18 mouse cellular contexts compared by ENCODE assay signal in genomic region chr4:119968887-119969286, GRCm38 (mm10).
DNase-seq lines count a peak whose midpoint lies in the region; ATAC-seq and TF ChIP-seq lines count a peak whose summit lies in the region.
"Had no signal": no experiment of that assay in that cellular context is flagged by ENCODE, and none has a peak within 500 bp of the region (broad histone marks: within the 10 kb centered on the region; RNA-seq: fewer than 3 reads in every experiment).

No protein-coding gene starts in this region.

- H3K9me3 ChIP-seq in forebrain, embryonic 14.5 days (replicated peaks; ENCODE audit: control insufficient read depth, low read length), result no peaks in the 10 kb centered on the region
- H3K9me3 ChIP-seq in forebrain, embryonic 11.5 days (ENCODE audit: control insufficient read depth, low read length), result no peaks in the 10 kb centered on the region
- no peaks in the 10 kb centered on the region for H3K9me3 ChIP-seq in heart, embryonic 10.5 days
- no peaks in the 10 kb centered on the region for H3K9me3 ChIP-seq in midbrain, postnatal 0 days (ENCODE audit: low read length)
- H3K9me3 ChIP-seq in midbrain, embryonic 15.5 days, result no peaks in the 10 kb centered on the region
- H3K9me3 ChIP-seq: embryonic facial prominence, embryonic 13.5 days; heart, embryonic 12.5 days; hindbrain, embryonic 10.5 days; intestine, embryonic 15.5 days had no signal

- H3K4me1 ChIP-seq in forebrain, embryonic 14.5 days (ENCODE audit: control insufficient read depth, insufficient read depth, low read length), result peaks cover 21% of the 10 kb centered on the region
- no peaks in the 10 kb centered on the region for H3K4me1 ChIP-seq in forebrain, embryonic 11.5 days (replicated peaks; ENCODE audit: control insufficient read depth, insufficient read depth, low read length)
- peaks cover 65% of the 10 kb centered on the region for H3K4me1 ChIP-seq in heart, embryonic 10.5 days
- peaks cover 11% of the 10 kb centered on the region; the same call in 1 of the 2 replicates for H3K4me1 ChIP-seq in midbrain, postnatal 0 days (ENCODE audit: insufficient read depth, low read length)
- H3K4me1 ChIP-seq in midbrain, embryonic 15.5 days, result peaks cover 22% of the 10 kb centered on the region

- no peak overlapping the region for H3K9ac ChIP-seq in forebrain, embryonic 14.5 days (ENCODE audit: low read length)
- no peak overlapping the region for H3K9ac ChIP-seq in forebrain, embryonic 11.5 days (ENCODE audit: low read length)
- no peak overlapping the region for H3K9ac ChIP-seq in midbrain, postnatal 0 days (replicated peaks; ENCODE audit: low read length, poor library complexity, severe bottlenecking)
- H3K9ac ChIP-seq in midbrain, embryonic 15.5 days, result no peak overlapping the region
- H3K9ac ChIP-seq: embryonic facial prominence, embryonic 13.5 days; hindbrain, embryonic 14.5 days; intestine, embryonic 15.5 days had no signal

- DNase-seq in forebrain, embryonic 14.5 days (ENCODE audit: low spot score), result no peak
- DNase-seq in forebrain, embryonic 11.5 days (ENCODE audit: low spot score), result no peak
- no peak for DNase-seq in heart, embryonic 10.5 days (ENCODE audit: low spot score)
- DNase-seq in heart, adult 11 months, result no peak
- no peak for DNase-seq in midbrain, postnatal 0 days (ENCODE audit: low spot score)
- DNase-seq in adrenal gland, postnatal 4 days (ENCODE audit: low spot score in 2 of 2), result no peak
- DNase-seq: adrenal gland, postnatal 10 days; cerebellum, adult 11-12 months; cerebellum, postnatal 25 days; gastrocnemius, postnatal 10 days; heart, adult 2 months had no signal

- 74% methylated on average over 2 of the region's 2 CpGs for WGBS in forebrain, embryonic 14.5 days
- 86% methylated on average over 2 of the region's 2 CpGs for WGBS in forebrain, embryonic 11.5 days
- 63% methylated on average over 2 of the region's 2 CpGs for WGBS in heart, embryonic 10.5 days
- 81% methylated on average over 2 of the region's 2 CpGs for WGBS in midbrain, postnatal 0 days
- 76% methylated on average over 2 of the region's 2 CpGs for WGBS in midbrain, embryonic 15.5 days

- no peak overlapping the region for H3K4me3 ChIP-seq in forebrain, embryonic 14.5 days (ENCODE audit: low read depth, low read length)
- no peak overlapping the region for H3K4me3 ChIP-seq in forebrain, embryonic 11.5 days (ENCODE audit: low read depth, low read length)
- H3K4me3 ChIP-seq in heart, embryonic 10.5 days, result no peak overlapping the region
- H3K4me3 ChIP-seq in midbrain, postnatal 0 days (ENCODE audit: low read depth, low read length), result no peak overlapping the region
- no peak overlapping the region for H3K4me3 ChIP-seq in midbrain, embryonic 15.5 days
- H3K4me3 ChIP-seq: embryonic facial prominence, embryonic 13.5 days; heart, adult 2 months; heart, embryonic 12.5 days; hindbrain, embryonic 10.5 days; intestine, embryonic 15.5 days had no signal

- no peaks in the 10 kb centered on the region for H3K36me3 ChIP-seq in forebrain, embryonic 14.5 days (ENCODE audit: control insufficient read depth, insufficient read depth, low read length)
- no peaks in the 10 kb centered on the region for H3K36me3 ChIP-seq in forebrain, embryonic 11.5 days (ENCODE audit: control insufficient read depth, insufficient read depth, low read length)
- H3K36me3 ChIP-seq in heart, embryonic 10.5 days, result no peaks in the 10 kb centered on the region
- H3K36me3 ChIP-seq in midbrain, postnatal 0 days (ENCODE audit: insufficient read depth, low read length), result no peaks in the 10 kb centered on the region
- no peaks in the 10 kb centered on the region for H3K36me3 ChIP-seq in midbrain, embryonic 15.5 days (replicated peaks)
- H3K36me3 ChIP-seq: embryonic facial prominence, embryonic 13.5 days; G1E; heart, embryonic 12.5 days; hindbrain, embryonic 10.5 days; intestine, embryonic 15.5 days had no signal

- ATAC-seq in forebrain, embryonic 14.5 days, result no peak
- no peak for ATAC-seq in forebrain, embryonic 11.5 days (replicated peaks; ENCODE audit: low FRiP score)
- no peak for ATAC-seq in midbrain, postnatal 0 days (ENCODE audit: low FRiP score)
- ATAC-seq in midbrain, embryonic 15.5 days (replicated peaks), result no peak

- H3K27ac ChIP-seq in forebrain, embryonic 14.5 days (ENCODE audit: low read depth, low read length), result peak overlapping the region; percentile 76; the same call in 1 of the 2 replicates
- no peak overlapping the region for H3K27ac ChIP-seq in forebrain, embryonic 11.5 days (ENCODE audit: low read depth, low read length)
- H3K27ac ChIP-seq in heart, embryonic 10.5 days, result 0 out of 2 replicates have a peak overlapping the region, but pooled peaks have one; percentile 19
- H3K27ac ChIP-seq in midbrain, postnatal 0 days (ENCODE audit: low read depth, low read length), result 0 out of 2 replicates have a peak overlapping the region, but pooled peaks have one; percentile 49
- no peak overlapping the region for H3K27ac ChIP-seq in midbrain, embryonic 15.5 days
- H3K27ac ChIP-seq: heart, adult 2 months; intestine, embryonic 15.5 days had no signal

- H3K4me2 ChIP-seq in forebrain, embryonic 14.5 days (ENCODE audit: low read length), result no peak overlapping the region
- no peak overlapping the region for H3K4me2 ChIP-seq in forebrain, embryonic 11.5 days (ENCODE audit: low read depth, low read length, severe bottlenecking)
- no peak overlapping the region for H3K4me2 ChIP-seq in midbrain, postnatal 0 days (ENCODE audit: low read depth, low read length, poor library complexity, severe bottlenecking)
- no peak overlapping the region for H3K4me2 ChIP-seq in midbrain, embryonic 15.5 days
- H3K4me2 ChIP-seq: embryonic facial prominence, embryonic 13.5 days; heart, embryonic 12.5 days; hindbrain, embryonic 14.5 days; intestine, embryonic 15.5 days had no signal

- TF ChIP-seq CTCF in midbrain, postnatal 0 days (IDR thresholded peaks at IDR 0.05), result no peak

- H3K27me3 ChIP-seq in forebrain, embryonic 14.5 days (replicated peaks; ENCODE audit: control insufficient read depth, insufficient read depth, low read length), result no peaks in the 10 kb centered on the region
- H3K27me3 ChIP-seq in forebrain, embryonic 11.5 days (ENCODE audit: control insufficient read depth, insufficient read depth, low read length), result no peaks in the 10 kb centered on the region
- H3K27me3 ChIP-seq in heart, embryonic 10.5 days (ENCODE audit: insufficient read depth, poor library complexity, severe bottlenecking), result peaks cover 22% of the 10 kb centered on the region; the same call in 1 of the 2 replicates
- H3K27me3 ChIP-seq in midbrain, postnatal 0 days (ENCODE audit: insufficient read depth, low read length), result no peaks in the 10 kb centered on the region
- H3K27me3 ChIP-seq in midbrain, embryonic 15.5 days (replicated peaks), result no peaks in the 10 kb centered on the region

Comparison
In these comparisons a context has a peak if more than half of its experiments do, and no peak if none do; other contexts are left out.
1. H3K27ac ChIP-seq: peak in forebrain, embryonic 14.5 days (single experiment), heart, embryonic 10.5 days (single experiment) and midbrain, postnatal 0 days (single experiment); none in forebrain, embryonic 11.5 days (single experiment) and midbrain, embryonic 15.5 days (single experiment).